Mouse (Mus musculus) midbrain, embryonic 15.5 days (tissue): Measurements from ENCODE around the gene Uimc1. TPM values are rescaled to one million over a fixed set of nuclear protein-coding genes. Genes with fewer than 3 reads are reported as not detected.
A peak's percentile ranks its signal among the peaks of the same experiment; 100 is the strongest.
"Not testable (repeated sequence)": the region's sequence is repeated elsewhere in the genome, so short reads cannot be mapped to it uniquely, and the experiment has no call there.

ENCODE experiments used
- ATAC-seq: fragments of 200-750 bp; cut with Nextera tagmentation; replicated peaks from 2 replicates; pipeline ENCODE4 v1.8.0; 2017; ENCODE audit warnings: moderate TSS enrichment
- H3K27ac ChIP-seq: fragments of 300-500 bp; sonication (generic); 2 replicates; pipeline ENCODE4 v1.5.1; 2015; ENCODE audit warnings: mild to moderate bottlenecking, inconsistent platforms
- H3K27me3 ChIP-seq: fragments of 300-500 bp; sonication (generic); replicated peaks from 2 replicates; pipeline ENCODE4 v1.6.1; 2015; ENCODE audit warnings: inconsistent platforms
- H3K36me3 ChIP-seq: fragments of 300-500 bp; sonication (generic); replicated peaks from 2 replicates; pipeline ENCODE4 v1.6.1; 2015; ENCODE audit warnings: inconsistent platforms
- H3K4me1 ChIP-seq: fragments of 300-500 bp; sonication (generic); 2 replicates; pipeline ENCODE4 v1.6.1; 2015; ENCODE audit warnings: inconsistent platforms
- H3K4me2 ChIP-seq: fragments of 300-500 bp; sonication (generic); 2 replicates; pipeline ENCODE4 v1.6.1; 2015; ENCODE audit warnings: inconsistent platforms, mild to moderate bottlenecking, moderate library complexity
- H3K4me3 ChIP-seq: fragments of 300-500 bp; sonication (generic); 2 replicates; pipeline ENCODE4 v1.5.1; 2015; ENCODE audit warnings: mild to moderate bottlenecking, inconsistent platforms
- H3K9ac ChIP-seq: fragments of 300-500 bp; sonication (generic); 2 replicates; pipeline ENCODE4 v1.6.1; 2015; ENCODE audit warnings: mild to moderate bottlenecking, inconsistent platforms
- H3K9me3 ChIP-seq: fragments of 300-500 bp; sonication (generic); 2 replicates; pipeline ENCODE4 v1.6.1; 2016; ENCODE audit warnings: inconsistent platforms
- WGBS: fragments of 180-500 bp; shearing (Covaris S2); methylation state at CpG from one replicate; pipeline ENCODE4 v1.1.7; 2015; ENCODE audit warnings: mixed read lengths; 5-methylcytosine and 5-hydroxymethylcytosine counted together
- polyA plus RNA-seq: library from polyadenylated mRNA; unstranded; fragments of >200 nt; fragmentation: Nextera tagmentation; extraction: Ambion mirVana; gene quantifications from 2 replicates; pipeline ENCODE4 v1.2.1, GENCODE M21; 2015

The Uimc1 gene
- polyA plus RNA-seq, 1 experiment from 2014 or later, result 21.5 TPM

DNA sequence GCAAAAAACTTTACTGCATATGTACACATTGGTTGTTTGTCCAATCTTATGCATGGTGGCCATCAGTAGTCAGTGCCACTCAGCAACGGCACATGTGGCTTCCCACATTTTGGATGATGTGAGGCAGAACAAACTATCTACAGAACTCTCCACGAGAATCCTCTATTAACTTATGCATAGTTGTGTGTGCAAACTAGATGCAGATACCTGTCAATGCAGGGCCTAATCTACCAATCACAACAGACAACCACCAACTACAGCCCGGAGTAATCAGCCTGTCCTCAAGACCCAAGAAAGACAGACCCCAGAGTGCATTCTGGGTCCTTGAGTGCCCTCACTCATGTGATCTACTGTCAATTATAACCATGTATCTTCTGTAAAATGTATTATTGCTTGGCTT, 2.3 kb upstream of the Uimc1 start:
- no peaks in the 10 kb centered on the region for H3K27me3 ChIP-seq
- H3K27ac ChIP-seq, result no peak overlapping the region
- 93% methylated on average over 3 of the region's 3 CpGs for WGBS
- no peak overlapping the region for H3K4me2 ChIP-seq
- ATAC-seq, result no peak
- H3K4me3 ChIP-seq, result no peak overlapping the region
- peaks cover 24% of the 10 kb centered on the region for H3K4me1 ChIP-seq
- no peaks in the 10 kb centered on the region for H3K9me3 ChIP-seq
- H3K9ac ChIP-seq, result no peak overlapping the region
- no peaks in the 10 kb centered on the region for H3K36me3 ChIP-seq

DNA sequence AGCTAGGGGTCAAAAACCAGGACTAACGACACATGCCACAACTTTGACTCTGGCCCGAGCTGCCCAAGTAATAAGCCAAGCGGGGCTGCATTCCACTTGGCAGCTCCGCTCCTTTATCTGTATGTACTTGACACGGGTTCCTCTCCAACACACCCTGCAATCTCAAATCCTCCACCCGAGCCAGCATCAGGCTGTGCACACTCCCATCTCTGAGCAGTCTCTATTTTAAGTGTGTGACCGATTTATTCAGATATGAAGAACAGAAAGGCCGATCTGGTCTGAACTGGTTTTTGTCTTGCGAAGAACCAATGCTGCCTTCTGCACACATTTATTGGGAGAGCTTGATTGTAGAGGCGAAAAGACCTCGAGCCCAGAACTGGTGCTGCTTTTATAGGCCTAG, 1.5 kb upstream of the Uimc1 start:
- H3K27me3 ChIP-seq, result no peaks in the 10 kb centered on the region
- 95% methylated on average over 11 of the region's 11 CpGs for WGBS

GRCm38 (mm10) chr13:55099066-55099725, 904 bp downstream of the Uimc1 start:
- 33% methylated on average over 20 of the region's 20 CpGs for WGBS
- ATAC-seq, result peak; percentile 17; the same call in 1 of the 2 replicates
- H3K9ac ChIP-seq, result peak overlapping the region; percentile 92
- H3K4me2 ChIP-seq, result peak overlapping the region; percentile 54
- no peaks in the 10 kb centered on the region for H3K9me3 ChIP-seq
- H3K36me3 ChIP-seq, result no peaks in the 10 kb centered on the region
- H3K4me3 ChIP-seq, result peak overlapping the region; percentile 87
- peak overlapping the region; percentile 87 for H3K27ac ChIP-seq
- no peaks in the 10 kb centered on the region for H3K27me3 ChIP-seq
- H3K4me1 ChIP-seq, result peaks cover 9% of the 10 kb centered on the region

More for the DNA sequence above, 1.5 kb upstream of the Uimc1 start:
- Histone ChIP-seq H3K4me2 (no peak overlapping the region), H3K9me3 (no peaks in the 10 kb centered on the region), H3K4me3 (no peak overlapping the region), H3K9ac (no peak overlapping the region), H3K4me1 (peaks cover 18% of the 10 kb centered on the region), H3K36me3 (no peaks in the 10 kb centered on the region), H3K27ac (no peak overlapping the region)
- no peak for ATAC-seq

DNA sequence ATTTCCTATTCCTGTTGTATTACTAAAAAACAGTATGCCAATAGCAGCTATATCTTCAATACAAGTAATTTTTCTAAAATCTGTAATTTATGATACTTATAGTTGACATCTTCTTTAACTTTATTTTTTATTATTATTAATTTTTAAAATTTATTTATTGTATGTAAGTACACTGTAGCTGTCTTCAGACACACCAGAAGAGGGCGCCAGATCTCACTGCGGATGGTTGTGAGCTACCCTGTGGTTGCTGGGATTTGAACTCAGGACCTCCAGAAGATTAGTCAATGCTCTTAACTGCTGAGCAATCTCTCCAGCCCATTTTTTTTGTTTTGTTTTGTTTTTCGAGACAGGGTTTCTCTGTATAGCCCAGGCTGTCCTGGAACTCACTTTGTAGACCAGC, 2.3 kb downstream of the Uimc1 start:
- not testable (repeated sequence) for H3K4me2 ChIP-seq, H3K9me3 ChIP-seq, H3K36me3 ChIP-seq, H3K27ac ChIP-seq, H3K4me3 ChIP-seq, H3K4me1 ChIP-seq, H3K9ac ChIP-seq, H3K27me3 ChIP-seq, ATAC-seq
- WGBS, result 95% methylated on average over 3 of the region's 3 CpGs

DNA sequence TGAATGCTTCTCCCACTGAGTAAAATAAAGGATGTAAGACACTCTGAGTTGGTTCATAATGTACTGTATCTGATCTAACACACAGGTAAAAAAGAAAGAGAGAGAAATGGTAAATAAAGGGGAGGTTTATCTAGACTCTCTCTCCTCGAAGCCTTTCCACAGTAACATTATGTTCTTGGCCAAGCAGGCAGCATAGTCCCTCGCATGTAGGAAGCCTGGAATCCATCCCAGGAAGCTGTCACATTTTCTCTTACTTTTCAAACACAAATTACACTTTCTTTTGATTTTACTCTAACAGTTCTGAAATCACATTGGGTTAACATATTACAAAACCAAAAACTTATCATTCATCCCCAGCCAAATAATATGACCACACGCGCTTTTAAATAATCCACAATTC, 7.5 kb downstream of the Uimc1 start:
- WGBS, result 88% methylated on average over 4 of the region's 4 CpGs
- H3K9me3 ChIP-seq, result no peaks in the 10 kb centered on the region
- no peak overlapping the region for H3K4me2 ChIP-seq
- no peak overlapping the region for H3K9ac ChIP-seq
- no peaks in the 10 kb centered on the region for H3K36me3 ChIP-seq
- no peak overlapping the region for H3K4me3 ChIP-seq
- no peak for ATAC-seq
- H3K27ac ChIP-seq, result no peak overlapping the region
- no peaks in the 10 kb centered on the region for H3K27me3 ChIP-seq
- no peaks in the 10 kb centered on the region for H3K4me1 ChIP-seq

DNA sequence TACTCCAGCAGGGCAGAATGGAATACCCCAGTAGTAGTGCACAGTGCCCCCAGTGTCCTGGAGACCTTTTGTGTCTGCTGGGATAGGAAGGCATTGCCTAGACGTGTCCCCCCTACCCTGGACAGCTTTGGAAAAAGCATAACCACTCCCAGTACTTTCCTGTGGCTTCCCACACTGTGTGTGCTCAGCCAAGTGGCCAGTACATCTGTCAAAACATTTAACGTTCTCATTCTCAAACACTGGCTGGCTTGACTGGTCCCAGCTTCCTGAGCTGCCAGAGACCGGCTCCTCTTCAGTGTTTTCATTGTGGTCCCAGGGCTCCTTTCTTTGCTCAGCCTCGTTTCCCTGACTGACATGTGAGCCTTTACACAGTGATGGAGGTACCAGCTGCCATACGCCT, 24.5 kb downstream of the Uimc1 start:
- 46% methylated on average over 5 of the region's 5 CpGs for WGBS
- Histone ChIP-seq H3K4me2 (no peak overlapping the region), H3K4me1 (no peaks in the 10 kb centered on the region), H3K27me3 (no peaks in the 10 kb centered on the region), H3K27ac (no peak overlapping the region), H3K4me3 (no peak overlapping the region), H3K9me3 (no peaks in the 10 kb centered on the region), H3K36me3 (peaks cover 6% of the 10 kb centered on the region), H3K9ac (no peak overlapping the region)
- ATAC-seq, result no peak

DNA sequence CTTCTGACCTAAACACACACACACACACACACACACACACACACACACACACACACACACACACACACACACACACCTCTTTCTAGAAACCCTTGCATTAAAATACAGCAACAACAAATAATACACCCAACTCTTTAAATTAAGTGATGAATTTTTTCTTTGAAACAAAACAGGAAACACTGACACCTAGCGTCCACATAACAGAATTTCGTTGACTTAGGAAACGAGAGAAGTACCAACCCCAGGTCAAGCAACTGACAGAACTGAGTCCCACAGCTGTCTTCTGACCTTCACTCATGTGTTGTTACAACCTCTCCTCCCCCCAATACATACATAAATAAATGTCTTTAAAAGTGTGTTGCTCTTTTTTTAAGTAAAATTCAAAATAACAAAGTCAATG, 28.8 kb downstream of the Uimc1 start:
- H3K36me3 ChIP-seq, result peaks cover 6% of the 10 kb centered on the region; the same call in 1 of the 2 replicates
- H3K27ac ChIP-seq, result no peak overlapping the region
- ATAC-seq, result no peak
- no peaks in the 10 kb centered on the region for H3K9me3 ChIP-seq
- no peaks in the 10 kb centered on the region for H3K27me3 ChIP-seq
- WGBS, result 1% methylated on average over 3 of the region's 3 CpGs
- H3K4me2 ChIP-seq, result no peak overlapping the region
- no peak overlapping the region for H3K9ac ChIP-seq
- no peak overlapping the region for H3K4me3 ChIP-seq
- H3K4me1 ChIP-seq, result no peaks in the 10 kb centered on the region

DNA sequence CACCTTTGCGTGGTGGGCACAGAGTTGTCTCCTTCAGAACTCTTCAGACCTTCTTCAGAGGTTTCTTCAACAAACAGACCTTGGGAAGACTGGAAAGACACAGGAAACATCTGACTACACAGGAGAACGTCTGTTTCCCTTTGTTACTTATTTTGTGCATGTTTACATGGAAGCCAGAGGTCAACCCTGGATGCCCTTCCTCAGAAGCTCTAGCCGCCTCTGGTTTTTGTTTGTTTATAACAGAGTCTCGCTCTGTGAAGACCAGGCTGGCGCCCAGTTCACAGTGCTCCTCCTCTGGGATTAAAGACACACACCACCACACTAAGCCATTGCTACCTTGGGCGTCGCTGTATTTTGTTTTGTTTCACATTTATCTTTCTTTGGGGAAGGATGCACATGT, 30.4 kb downstream of the Uimc1 start:
- no peak overlapping the region for H3K9ac ChIP-seq
- H3K4me1 ChIP-seq, result no peaks in the 10 kb centered on the region
- H3K36me3 ChIP-seq, result no peaks in the 10 kb centered on the region
- 76% methylated on average over 7 of the region's 7 CpGs for WGBS
- no peak overlapping the region for H3K27ac ChIP-seq
- H3K4me2 ChIP-seq, result no peak overlapping the region
- H3K4me3 ChIP-seq, result no peak overlapping the region
- no peaks in the 10 kb centered on the region for H3K9me3 ChIP-seq
- ATAC-seq, result no peak
- no peaks in the 10 kb centered on the region for H3K27me3 ChIP-seq

- ATAC-seq, result no peak
- no peaks in the 10 kb centered on the region for H3K36me3 ChIP-seq
- H3K4me3 ChIP-seq, result no peak overlapping the region
- H3K27me3 ChIP-seq, result no peaks in the 10 kb centered on the region
- 80% methylated on average over 2 of the region's 2 CpGs for WGBS
- H3K27ac ChIP-seq, result no peak overlapping the region
- H3K9me3 ChIP-seq, result no peaks in the 10 kb centered on the region
- H3K9ac ChIP-seq, result no peak overlapping the region
- H3K4me1 ChIP-seq, result no peaks in the 10 kb centered on the region
- H3K4me2 ChIP-seq, result no peak overlapping the region
Observed at GRCm38 (mm10) chr13:55063276-55063675, 36.8 kb downstream of the Uimc1 start.

DNA sequence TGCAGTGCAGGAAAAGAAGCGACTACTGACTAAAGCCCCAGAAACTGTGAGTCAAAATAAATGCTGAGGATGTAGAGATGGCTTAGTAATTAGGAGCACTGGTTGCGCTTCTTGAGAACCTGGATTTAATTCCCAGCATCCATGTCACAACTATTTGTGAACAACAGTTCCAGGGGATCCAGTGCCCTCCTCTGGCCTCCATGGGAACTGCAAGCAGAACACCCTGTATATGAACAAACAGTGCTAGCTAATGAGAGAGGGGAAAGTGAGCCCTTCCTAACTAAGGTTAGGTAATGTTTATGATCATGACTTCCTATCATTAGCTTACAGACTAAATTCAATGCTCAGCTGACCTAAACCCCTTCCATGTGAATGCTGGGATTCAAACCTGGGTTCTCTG, 42.1 kb downstream of the Uimc1 start:
- H3K4me1 ChIP-seq, result no peaks in the 10 kb centered on the region
- no peak overlapping the region for H3K4me2 ChIP-seq
- H3K27ac ChIP-seq, result no peak overlapping the region
- H3K36me3 ChIP-seq, result no peaks in the 10 kb centered on the region
- H3K27me3 ChIP-seq, result no peaks in the 10 kb centered on the region
- no peak overlapping the region for H3K9ac ChIP-seq
- no peak overlapping the region for H3K4me3 ChIP-seq
- 93% methylated on average over 2 of the region's 2 CpGs for WGBS
- H3K9me3 ChIP-seq, result no peaks in the 10 kb centered on the region
- no peak for ATAC-seq

GRCm38 (mm10) chr13:55047706-55048105, 52.4 kb downstream of the Uimc1 start:
- H3K9me3 ChIP-seq, result no peaks in the 10 kb centered on the region
- ATAC-seq, result no peak
- no peak overlapping the region for H3K27ac ChIP-seq
- H3K4me2 ChIP-seq, result no peak overlapping the region
- no peak overlapping the region for H3K4me3 ChIP-seq
- H3K27me3 ChIP-seq, result no peaks in the 10 kb centered on the region
- no peaks in the 10 kb centered on the region for H3K4me1 ChIP-seq
- H3K9ac ChIP-seq, result no peak overlapping the region
- no peaks in the 10 kb centered on the region for H3K36me3 ChIP-seq
- 55% methylated on average over 3 of the region's 3 CpGs for WGBS

DNA sequence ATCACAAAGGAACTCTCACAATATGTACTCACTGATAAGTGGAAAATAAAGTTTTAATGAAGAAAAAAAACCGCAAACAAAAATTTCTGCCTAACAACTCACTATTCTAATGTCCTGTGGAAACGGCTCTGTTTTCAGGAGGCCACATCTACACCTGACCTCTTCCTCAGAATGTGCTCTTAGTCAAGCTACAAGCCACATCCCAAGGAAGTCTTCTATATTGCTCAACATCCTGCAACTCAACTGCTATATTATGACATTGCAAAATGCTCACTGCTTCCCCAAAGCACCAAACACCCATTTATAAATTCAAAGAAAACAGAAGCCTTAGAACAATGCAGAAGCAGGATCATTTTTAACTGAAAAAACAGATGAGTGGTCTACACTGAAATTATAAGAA, 60.1 kb downstream of the Uimc1 start:
- H3K9me3 ChIP-seq, result no peaks in the 10 kb centered on the region
- H3K27ac ChIP-seq, result no peak overlapping the region
- no peaks in the 10 kb centered on the region for H3K27me3 ChIP-seq
- H3K9ac ChIP-seq, result no peak overlapping the region
- no peaks in the 10 kb centered on the region for H3K4me1 ChIP-seq
- ATAC-seq, result no peak
- no peak overlapping the region for H3K4me2 ChIP-seq
- no peak overlapping the region for H3K4me3 ChIP-seq
- 100% methylated on average over 2 of the region's 2 CpGs for WGBS
- H3K36me3 ChIP-seq, result 0 out of 2 replicates have a peak, but pooled peaks cover 5% of the 10 kb centered on the region

DNA sequence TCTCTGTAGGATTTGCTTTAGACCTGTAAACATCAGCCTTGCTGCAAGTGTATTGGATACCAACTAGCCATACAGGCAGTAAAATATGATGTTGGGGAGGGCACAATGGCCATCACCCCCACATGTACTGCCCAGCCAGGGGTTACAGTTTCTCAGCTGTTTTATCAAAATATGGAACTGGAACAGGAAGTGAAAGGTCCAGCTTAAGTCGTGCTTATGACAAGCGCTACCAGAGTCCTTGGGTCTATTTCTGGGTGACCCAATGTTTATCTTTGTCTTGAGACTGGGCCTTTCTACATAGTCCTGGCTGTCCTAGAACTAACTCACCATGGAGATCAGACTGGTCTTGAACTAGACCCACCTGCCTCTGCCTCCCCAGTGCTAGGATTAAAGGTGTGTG, 75.9 kb downstream of the Uimc1 start:
- H3K4me2 ChIP-seq, result no peak overlapping the region
- H3K27me3 ChIP-seq, result no peaks in the 10 kb centered on the region
- H3K27ac ChIP-seq, result no peak overlapping the region
- 96% methylated on average over 2 of the region's 2 CpGs for WGBS
- no peaks in the 10 kb centered on the region for H3K36me3 ChIP-seq
- H3K4me1 ChIP-seq, result no peaks in the 10 kb centered on the region
- no peak overlapping the region for H3K4me3 ChIP-seq
- ATAC-seq, result no peak
- H3K9ac ChIP-seq, result no peak overlapping the region
- H3K9me3 ChIP-seq, result no peaks in the 10 kb centered on the region
